Mouse (Mus musculus) adrenal gland, adult (tissue): ENCODE measurements at regions not wholly inside any gene's neighbourhood (a gene's known extent, or its start where the extent isn't known, plus 50 kb on each side); places are given as distances from the start of the nearest gene placed in this dataset.
"Not testable (repeated sequence)": the region's sequence is repeated elsewhere in the genome, so short reads cannot be mapped to it uniquely, and the experiment has no call there.

Experiments
- DNase-seq, 2 experiments: peaks; one replicate each; pipeline ENCODE4 v3.0.0; 2022 to 2023; ENCODE audit warnings: low spot score in 1 of 2; ENCODE audit not compliant: inconsistent age in 2 of 2

- DNase-seq = no peak
Measured at GRCm38 (mm10) chr16:12800181-12800580, 309.3 kb upstream of the Ercc4 start.

- no peak for DNase-seq
Measured at GRCm38 (mm10) chr16:12802651-12803050, 306.8 kb upstream of the Ercc4 start.

- DNase-seq = no peak
Measured at GRCm38 (mm10) chr16:12807351-12807871, 302.1 kb upstream of the Ercc4 start.

GRCm38 (mm10) chr16:12811088-12811487, 298.4 kb upstream of the Ercc4 start:
- DNase-seq = peak in 1 of 2 experiments; percentile 23

- DNase-seq = no peak
Measured at GRCm38 (mm10) chr16:12824646-12825045, 284.8 kb upstream of the Ercc4 start.

GRCm38 (mm10) chr16:12826222-12826621, 283.3 kb upstream of the Ercc4 start:
- DNase-seq = no peak

GRCm38 (mm10) chr16:12831308-12831707, 278.2 kb upstream of the Ercc4 start:
- not testable (repeated sequence) for DNase-seq

- DNase-seq = no peak
Measured at GRCm38 (mm10) chr16:12856356-12856755, 253.1 kb upstream of the Ercc4 start.

- DNase-seq = no peak
Measured at GRCm38 (mm10) chr16:12859714-12860355, 249.6 kb upstream of the Ercc4 start.

GRCm38 (mm10) chr16:12862561-12862960, 246.9 kb upstream of the Ercc4 start:
- DNase-seq = no peak

GRCm38 (mm10) chr16:12878326-12878725, 231.2 kb upstream of the Ercc4 start:
- not testable (repeated sequence) for DNase-seq

GRCm38 (mm10) chr16:12880011-12880410, 229.5 kb upstream of the Ercc4 start:
- DNase-seq = no peak

GRCm38 (mm10) chr16:12880481-12880880, 229.0 kb upstream of the Ercc4 start:
- DNase-seq = no peak

GRCm38 (mm10) chr16:12882690-12883089, 226.8 kb upstream of the Ercc4 start:
- DNase-seq = no peak

GRCm38 (mm10) chr16:12884556-12884955, 224.9 kb upstream of the Ercc4 start:
- no peak for DNase-seq

GRCm38 (mm10) chr16:12886127-12886526, 223.4 kb upstream of the Ercc4 start:
- peak in 1 of 2 experiments; percentile 28 for DNase-seq

- no peak for DNase-seq
Measured at GRCm38 (mm10) chr16:12887381-12887780, 222.1 kb upstream of the Ercc4 start.

GRCm38 (mm10) chr16:12890094-12890493, 219.4 kb upstream of the Ercc4 start:
- no peak for DNase-seq

- DNase-seq = no peak
Measured at GRCm38 (mm10) chr16:12890545-12890944, 218.9 kb upstream of the Ercc4 start.

- no peak for DNase-seq
Measured at GRCm38 (mm10) chr16:12892658-12893305, 216.7 kb upstream of the Ercc4 start.

- no peak for DNase-seq
Measured at GRCm38 (mm10) chr16:12897267-12897666, 212.2 kb upstream of the Ercc4 start.

GRCm38 (mm10) chr16:12900670-12901069, 208.8 kb upstream of the Ercc4 start:
- DNase-seq = no peak
